Mouse (Mus musculus) olfactory bulb, adult 2 months (tissue): Measurements from ENCODE around the gene Cryba1.

ENCODE experiments used
- CTCF ChIP-seq: fragments of 200-500 bp; IDR thresholded peaks from 2 replicates; pipeline ENCODE4 v1.5.1; 2012; ENCODE audit warnings: low read depth, mild to moderate bottlenecking, low read length, moderate library complexity; ENCODE audit not compliant: insufficient read depth
- POLR2A ChIP-seq: fragments of 200-500 bp; IDR thresholded peaks from 2 replicates; pipeline ENCODE4 v1.6.1; 2012; ENCODE audit warnings: mild to moderate bottlenecking, low read depth, low read length, moderate library complexity; ENCODE audit not compliant: insufficient read depth

GRCm38 (mm10) chr11:77725183-77725582 is at the start of gene Cryba1:
- TF ChIP-seq CTCF: no peak
- no peak for TF ChIP-seq POLR2A
